Mouse (Mus musculus) MN1 (cell line): ENCODE measurements at regions not wholly inside any gene's neighbourhood (a gene's known extent, or its start where the extent isn't known, plus 50 kb on each side); places are given as distances from the start of the nearest gene placed in this dataset.
"Not testable (repeated sequence)": the region's sequence is repeated elsewhere in the genome, so short reads cannot be mapped to it uniquely, and the experiment has no call there.

Experiments
- DNase-seq: peaks from one replicate; pipeline ENCODE4 v3.0.0-alpha.2; 2016; ENCODE audit warnings: low spot score

GRCm38 (mm10) chr2:171985813-171986572 lies 57.3 kb downstream of the Cbln4 start:
- no peak for DNase-seq

- no peak for DNase-seq
Measured at GRCm38 (mm10) chr2:171969311-171969905, 73.9 kb downstream of the Cbln4 start.

- no peak for DNase-seq
Measured at GRCm38 (mm10) chr2:171946569-171947250, 96.6 kb downstream of the Cbln4 start.

DNA sequence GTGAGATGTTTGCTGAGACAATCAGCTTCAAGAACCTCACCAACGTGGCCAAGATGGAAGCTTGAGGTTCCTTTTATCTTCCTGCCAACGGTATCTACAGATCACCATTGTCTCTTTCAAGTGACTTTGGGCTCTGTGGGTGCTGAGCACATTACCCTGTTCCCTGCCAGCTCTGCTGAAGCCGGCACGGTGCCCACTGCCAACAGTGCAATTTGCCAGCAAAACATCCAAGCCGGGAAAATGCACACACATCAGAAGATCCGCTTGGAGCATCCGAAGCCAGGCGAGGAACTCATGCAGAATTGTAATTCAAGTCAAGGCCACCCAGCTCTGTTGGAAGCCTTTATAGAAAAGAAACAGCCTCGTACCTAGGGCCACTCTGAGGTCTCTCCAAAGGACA lies 100.6 kb downstream of the Cbln4 start:
- no peak for DNase-seq

GRCm38 (mm10) chr2:171935646-171936325 lies 107.5 kb downstream of the Cbln4 start:
- DNase-seq = no peak

DNA sequence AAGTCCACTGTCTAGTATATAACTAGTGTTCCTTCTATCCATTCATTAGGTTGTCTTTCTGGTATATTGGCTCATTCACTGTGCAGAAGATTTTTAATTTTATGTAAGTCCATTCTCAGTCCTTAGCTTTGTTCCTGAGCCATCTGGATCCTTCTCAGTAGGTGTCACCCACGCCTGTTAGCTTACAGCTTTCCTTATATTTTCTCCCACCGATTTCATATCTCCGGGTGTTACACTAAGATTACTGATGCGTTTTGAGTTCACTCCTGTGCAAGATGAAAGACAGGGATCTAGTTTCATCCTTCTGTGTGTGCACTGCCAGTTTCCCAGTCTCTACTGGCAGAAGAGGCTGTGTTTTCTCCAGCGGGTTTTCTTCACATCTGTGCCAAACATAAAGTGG lies 122.3 kb downstream of the Cbln4 start:
- no peak for DNase-seq

DNA sequence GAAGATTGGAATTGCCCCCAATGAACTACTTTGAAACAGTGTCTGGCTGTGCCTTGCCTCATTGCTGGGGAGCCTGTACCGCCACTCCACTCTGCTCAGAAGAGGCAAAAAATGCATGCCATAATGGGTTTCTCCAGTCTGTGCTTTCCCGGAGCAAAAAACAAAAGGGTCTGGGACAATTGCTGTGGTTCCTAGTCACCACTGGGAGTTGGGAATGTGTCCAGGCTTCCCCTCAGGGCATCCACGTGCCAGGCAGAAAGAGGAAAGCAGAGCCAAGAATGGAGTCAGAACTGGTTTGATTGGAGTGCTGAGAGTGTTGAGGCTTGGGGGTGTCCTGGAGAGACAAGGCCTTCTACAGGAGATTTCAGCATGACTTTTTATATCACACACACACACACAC lies 156.0 kb downstream of the Cbln4 start:
- DNase-seq = no peak

DNA sequence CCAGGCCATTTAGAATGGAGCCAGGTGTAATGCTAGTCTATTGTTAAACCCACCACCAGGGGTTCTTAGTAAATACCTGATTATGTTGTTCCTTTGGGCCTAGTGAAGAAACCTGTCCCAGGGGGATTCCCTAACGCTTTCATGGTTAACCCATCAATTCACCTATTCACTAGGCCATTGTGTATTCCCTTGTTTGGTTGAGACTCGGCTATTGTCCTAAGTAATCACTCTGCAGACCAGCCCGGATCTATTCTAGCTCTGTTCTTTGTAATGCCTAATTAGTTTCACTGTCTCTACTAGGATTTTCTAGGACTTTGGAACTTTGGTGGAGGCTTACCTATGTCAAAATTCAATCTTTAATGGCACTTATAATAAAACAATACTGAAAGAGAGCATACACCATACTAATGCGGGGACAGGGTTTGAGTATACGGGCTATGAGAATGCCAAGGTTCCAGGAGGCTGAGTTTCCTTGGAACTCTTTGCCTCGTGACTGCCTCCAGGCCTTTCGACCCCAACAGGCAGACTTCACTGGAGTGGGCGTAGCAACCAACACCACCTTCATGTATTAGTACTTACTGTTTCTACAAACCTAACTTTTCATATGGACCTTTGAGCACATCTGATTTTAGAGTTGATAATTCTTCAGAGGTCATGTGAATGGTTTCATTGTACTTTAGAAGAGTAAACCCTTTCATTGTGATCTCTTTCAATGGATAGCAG lies 163.9 kb downstream of the Cbln4 start:
- not testable (repeated sequence) for DNase-seq

DNA sequence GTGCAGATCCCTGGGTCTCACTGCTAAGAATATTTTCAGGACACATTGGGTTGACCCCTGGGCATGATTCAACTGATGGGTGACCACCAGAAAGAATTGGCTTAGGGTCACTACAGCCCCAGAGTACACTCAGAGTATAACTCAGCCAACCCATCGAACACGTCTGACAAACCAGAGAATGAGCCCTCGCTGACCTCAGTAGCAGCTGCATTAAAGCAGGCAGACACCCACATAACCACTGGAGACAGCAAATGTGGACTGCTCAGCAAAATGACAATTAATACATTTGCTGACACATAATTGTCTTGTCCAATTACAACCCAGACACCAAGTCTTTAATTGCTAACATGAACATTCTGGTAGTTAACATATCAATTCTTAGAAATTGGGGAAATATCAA lies 175.7 kb downstream of the Cbln4 start:
- DNase-seq = no peak

GRCm38 (mm10) chr2:171864376-171864965 lies 178.8 kb downstream of the Cbln4 start:
- no peak for DNase-seq

DNA sequence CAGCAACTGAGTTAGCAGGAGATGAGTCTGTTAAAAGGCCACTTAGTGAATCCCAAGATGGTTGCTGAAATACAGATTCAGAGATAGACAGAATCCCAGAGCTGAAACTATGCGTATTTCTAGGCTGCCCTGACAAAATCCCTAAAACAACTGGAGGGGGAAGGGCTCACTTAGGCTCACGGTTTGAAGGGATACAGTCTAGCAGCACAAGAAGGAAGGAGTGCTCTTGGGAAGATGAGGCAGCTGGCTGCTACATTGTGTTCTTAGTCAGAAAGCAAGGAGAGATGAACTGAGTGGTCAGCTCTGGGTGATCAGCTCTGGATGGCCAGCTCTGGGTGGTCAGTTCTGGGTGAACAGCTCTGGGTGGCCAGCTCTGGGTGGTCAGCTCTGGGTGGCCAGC lies 180.6 kb downstream of the Cbln4 start:
- no peak for DNase-seq

DNA sequence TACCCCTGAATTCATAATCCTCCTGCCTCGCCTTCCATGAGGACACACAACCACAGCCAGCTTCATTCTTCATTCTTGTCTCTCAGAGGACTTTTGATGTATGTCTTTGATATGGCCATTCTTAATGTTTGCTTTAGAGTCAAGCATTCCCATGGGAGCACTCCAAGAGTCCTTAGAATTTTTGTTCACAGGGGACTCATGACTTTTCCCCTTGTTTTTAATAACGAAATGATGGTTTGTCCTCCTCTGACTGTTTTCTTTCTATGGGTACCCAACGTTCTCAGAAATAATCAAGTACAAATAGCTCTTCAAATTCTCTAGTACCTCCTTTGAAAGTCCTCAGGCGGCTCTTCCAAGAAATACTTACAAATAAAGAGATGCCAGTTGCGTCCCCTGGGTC lies 184.4 kb downstream of the Cbln4 start:
- DNase-seq = no peak

DNA sequence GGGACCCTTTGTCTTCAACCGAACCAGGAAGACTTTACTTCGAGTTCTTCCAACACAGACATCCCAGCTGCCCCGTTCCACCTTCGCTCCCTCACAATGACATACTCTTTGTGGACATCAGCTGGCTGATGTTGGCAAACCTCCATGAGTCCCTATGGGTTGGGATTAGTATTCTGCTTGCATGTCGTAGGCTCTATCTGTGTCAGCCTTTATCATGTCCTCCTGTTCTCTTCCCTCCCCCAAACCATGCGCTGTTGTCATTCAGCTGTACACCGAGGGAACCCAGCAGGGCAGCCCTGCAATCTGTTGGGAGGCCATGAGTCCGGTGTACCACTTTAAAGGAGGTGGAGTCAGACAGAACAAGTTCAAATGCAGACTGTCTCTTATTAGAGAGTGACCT lies 186.8 kb downstream of the Cbln4 start:
- DNase-seq = no peak

DNA sequence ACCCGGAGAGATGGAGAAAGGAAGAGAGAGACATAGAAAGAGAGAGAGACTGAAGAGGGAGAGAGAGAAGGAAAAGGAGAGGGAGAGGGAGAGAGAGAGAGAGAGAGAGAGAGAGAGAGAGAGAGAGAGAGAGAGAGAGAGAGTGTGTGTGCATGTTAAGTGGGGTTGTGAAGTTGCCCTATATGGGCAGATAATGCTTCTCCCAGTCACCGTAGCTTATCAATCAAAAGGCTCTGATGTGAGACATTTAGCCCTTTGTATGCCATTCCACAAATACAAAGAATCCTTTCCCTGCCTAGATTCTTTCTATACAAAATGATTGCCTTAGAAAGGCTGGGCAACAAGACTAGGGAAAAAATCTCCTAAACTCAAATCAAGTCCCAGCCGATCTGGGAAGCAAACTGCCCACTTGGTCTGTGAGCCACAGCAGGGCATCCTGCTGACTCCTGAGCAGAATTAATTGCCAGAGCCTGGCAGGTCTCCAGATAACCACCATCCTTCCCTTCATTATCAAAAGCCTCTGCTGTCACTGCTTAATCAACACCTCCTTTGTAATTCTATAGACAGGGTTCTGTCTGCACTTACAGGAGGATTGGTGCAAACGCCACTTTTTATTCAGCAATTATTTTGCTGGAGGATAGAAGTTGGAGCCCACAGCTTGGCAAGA lies 196.3 kb downstream of the Cbln4 start:
- DNase-seq = peak; percentile 14

- no peak for DNase-seq
Measured at GRCm38 (mm10) chr2:171840058-171840713, 203.1 kb downstream of the Cbln4 start.

DNA sequence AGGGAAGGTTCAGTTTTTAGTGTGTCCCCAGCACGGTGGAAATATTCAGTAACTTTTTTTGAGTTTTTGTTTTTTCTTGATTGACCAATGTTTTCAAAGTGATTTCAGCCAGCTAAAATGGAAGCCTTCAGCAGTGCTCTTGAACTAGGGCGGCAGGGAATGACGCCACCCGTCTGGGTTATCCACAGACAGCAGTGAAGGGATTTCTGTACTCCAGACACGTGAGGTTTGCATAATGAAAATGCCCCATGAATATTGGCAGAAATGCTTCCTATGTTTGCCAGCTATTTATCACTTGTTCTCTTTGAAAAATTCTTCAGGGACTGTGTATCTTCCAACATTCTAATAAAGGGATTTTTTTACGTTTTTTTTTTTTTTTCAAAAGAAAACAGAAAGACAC lies 221.1 kb downstream of the Cbln4 start:
- DNase-seq = no peak

DNA sequence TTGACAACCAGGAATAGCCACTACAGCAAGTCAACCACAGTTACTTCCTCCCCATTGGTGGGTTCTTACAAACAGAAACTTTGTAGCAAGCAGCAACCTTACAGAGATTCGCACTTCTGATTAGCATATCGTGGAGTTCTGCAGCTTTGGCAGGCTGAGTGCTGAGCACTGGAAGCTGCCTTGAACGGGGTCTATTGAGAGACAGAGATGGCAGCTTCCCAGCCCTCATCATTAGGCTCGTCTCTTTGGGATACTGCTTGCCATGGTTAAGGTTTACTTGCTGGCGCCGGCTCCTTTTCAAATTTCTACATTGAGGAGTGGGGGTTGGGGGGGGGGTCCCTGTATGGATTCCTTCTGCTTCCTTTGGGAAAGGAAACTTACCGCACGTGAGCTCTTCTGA lies 224.8 kb downstream of the Cbln4 start:
- no peak for DNase-seq

- DNase-seq = no peak
Measured at GRCm38 (mm10) chr2:171816685-171817419, 226.4 kb downstream of the Cbln4 start.

- DNase-seq = no peak
Measured at GRCm38 (mm10) chr2:171812701-171813100, 230.6 kb downstream of the Cbln4 start.

DNA sequence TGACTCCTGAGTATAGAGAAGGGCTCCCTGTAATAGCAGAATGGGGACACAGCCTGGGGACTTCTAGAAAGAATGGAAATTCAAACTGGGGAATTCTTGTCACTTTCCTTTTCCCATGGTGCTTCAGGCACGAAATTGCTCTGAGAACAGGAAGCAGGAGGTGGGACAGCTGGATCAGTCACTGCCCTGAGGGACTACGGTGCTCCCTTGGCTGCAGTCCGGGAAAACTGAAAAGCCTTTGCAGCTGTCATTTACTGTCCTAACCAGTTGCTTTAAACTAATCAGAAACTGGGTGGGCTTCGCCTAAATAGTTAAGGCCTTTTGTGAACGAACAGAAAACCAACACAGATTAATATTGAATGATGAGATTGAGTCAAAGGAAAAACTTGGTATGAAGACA lies 237.9 kb downstream of the Cbln4 start:
- DNase-seq = no peak
